Mouse (Mus musculus) stomach, embryonic 16.5 days (tissue): Measurements from ENCODE around the gene Gapvd1. TPM values are rescaled to one million over a fixed set of nuclear protein-coding genes. Genes with fewer than 3 reads are reported as not detected.
A peak's percentile ranks its signal among the peaks of the same experiment; 100 is the strongest.
"Not testable (repeated sequence)": the region's sequence is repeated elsewhere in the genome, so short reads cannot be mapped to it uniquely, and the experiment has no call there.

Experiments
- ATAC-seq: fragments of 200-750 bp; cut with Nextera tagmentation; 2 replicates; pipeline ENCODE4 v1.8.0; 2017; ENCODE audit warnings: moderate number of reproducible peaks, moderate TSS enrichment; ENCODE audit not compliant: insufficient read depth, low FRiP score
- H3K27ac ChIP-seq: fragments of 300-500 bp; sonication (generic); 2 replicates; pipeline ENCODE4 v1.5.1; 2014; ENCODE audit warnings: low read length
- H3K27me3 ChIP-seq: fragments of 300-500 bp; sonication (generic); 2 replicates; pipeline ENCODE4 v1.6.1; 2014; ENCODE audit warnings: low read length, control low read depth, mixed read lengths; ENCODE audit not compliant: control insufficient read depth, insufficient read depth
- H3K36me3 ChIP-seq: fragments of 300-500 bp; sonication (generic); 2 replicates; pipeline ENCODE4 v1.6.1; 2014; ENCODE audit warnings: low read length; ENCODE audit not compliant: control insufficient read depth, insufficient read depth
- H3K4me1 ChIP-seq: fragments of 300-500 bp; sonication (generic); 2 replicates; pipeline ENCODE4 v1.6.1; 2014; ENCODE audit warnings: low read length, control low read depth, mixed read lengths; ENCODE audit not compliant: control insufficient read depth, insufficient read depth
- H3K4me2 ChIP-seq: fragments of 300-500 bp; sonication (generic); 2 replicates; pipeline ENCODE4 v1.6.1; 2014; ENCODE audit warnings: low read depth, low read length, mixed read lengths
- H3K4me3 ChIP-seq: fragments of 300-500 bp; sonication (generic); replicated peaks from 2 replicates; pipeline ENCODE4 v1.5.1; 2014; ENCODE audit warnings: mild to moderate bottlenecking, low read length
- H3K9ac ChIP-seq: fragments of 300-500 bp; sonication (generic); 2 replicates; pipeline ENCODE4 v1.6.1; 2014; ENCODE audit warnings: low read length
- H3K9me3 ChIP-seq: fragments of 300-500 bp; sonication (generic); replicated peaks from 2 replicates; pipeline ENCODE4 v1.6.1; 2016; ENCODE audit warnings: low read length, control low read depth; ENCODE audit not compliant: control insufficient read depth
- WGBS: fragments of 180-500 bp; shearing (Covaris S2); extraction: QIAGEN DNeasy Blood & Tissue Kit; methylation state at CpG from one replicate; pipeline ENCODE4 v1.1.7; 2014; 5-methylcytosine and 5-hydroxymethylcytosine counted together
- polyA plus RNA-seq: library from polyadenylated mRNA; unstranded; fragments of >200 nt; fragmentation: Nextera tagmentation; extraction: Ambion mirVana; gene quantifications from 2 replicates; pipeline ENCODE4 v1.2.1, GENCODE M21; 2015

Gene Gapvd1
- polyA plus RNA-seq, 1 experiment from 2014 or later = 81.4 TPM

- H3K4me3 ChIP-seq = no peak overlapping the region
- H3K9me3 ChIP-seq = no peaks in the 10 kb centered on the region
- no peak overlapping the region for H3K9ac ChIP-seq
- no peak overlapping the region for H3K27ac ChIP-seq
- H3K4me1 ChIP-seq = peaks cover 8% of the 10 kb centered on the region
- H3K36me3 ChIP-seq = no peaks in the 10 kb centered on the region
- H3K4me2 ChIP-seq = no peak overlapping the region
- no peak for ATAC-seq
- H3K27me3 ChIP-seq = no peaks in the 10 kb centered on the region
- WGBS = 92% methylated on average over 7 of the region's 7 CpGs
These were observed 40.4 kb upstream of the Gapvd1 start for GRCm38 (mm10) chr2:34795426-34795825.

GRCm38 (mm10) chr2:34794511-34794910 is 39.5 kb upstream of the Gapvd1 start:
- H3K27me3 ChIP-seq = no peaks in the 10 kb centered on the region
- H3K9me3 ChIP-seq = no peaks in the 10 kb centered on the region
- 93% methylated on average over 2 of the region's 2 CpGs for WGBS
- H3K4me2 ChIP-seq = no peak overlapping the region
- H3K36me3 ChIP-seq = no peaks in the 10 kb centered on the region
- H3K4me3 ChIP-seq = no peak overlapping the region
- no peak overlapping the region for H3K27ac ChIP-seq
- peaks cover 6% of the 10 kb centered on the region for H3K4me1 ChIP-seq
- no peak for ATAC-seq
- H3K9ac ChIP-seq = no peak overlapping the region

- H3K36me3 ChIP-seq, H3K9ac ChIP-seq, ATAC-seq, H3K4me2 ChIP-seq, H3K9me3 ChIP-seq, H3K27ac ChIP-seq, H3K4me1 ChIP-seq, H3K4me3 ChIP-seq, H3K27me3 ChIP-seq: not testable (repeated sequence)
- 91% methylated on average over 2 of the region's 2 CpGs for WGBS
These were observed 37.5 kb upstream of the Gapvd1 start for GRCm38 (mm10) chr2:34792543-34792942.

GRCm38 (mm10) chr2:34790282-34790681 is 35.2 kb upstream of the Gapvd1 start:
- Histone ChIP-seq H3K4me1 (no peaks in the 10 kb centered on the region), H3K9me3 (no peaks in the 10 kb centered on the region), H3K27ac (no peak overlapping the region), H3K4me3 (no peak overlapping the region), H3K27me3 (no peaks in the 10 kb centered on the region), H3K4me2 (no peak overlapping the region), H3K36me3 (0 out of 2 replicates have a peak, but pooled peaks cover 3% of the 10 kb centered on the region), H3K9ac (no peak overlapping the region)
- WGBS = 87% methylated on average over 8 of the region's 8 CpGs
- no peak for ATAC-seq

- Histone ChIP-seq H3K9ac (no peak overlapping the region), H3K4me1 (no peaks in the 10 kb centered on the region), H3K27ac (no peak overlapping the region), H3K4me2 (no peak overlapping the region), H3K36me3 (peaks cover 22% of the 10 kb centered on the region), H3K9me3 (no peaks in the 10 kb centered on the region), H3K4me3 (no peak overlapping the region), H3K27me3 (no peaks in the 10 kb centered on the region)
- ATAC-seq = no peak
- WGBS = 81% methylated on average over 2 of the region's 2 CpGs
These were observed 29.1 kb upstream of the Gapvd1 start for GRCm38 (mm10) chr2:34784085-34784484.

- Histone ChIP-seq H3K4me2 (no peak overlapping the region), H3K27ac (peak overlapping the region; percentile 52; the same call in 1 of the 2 replicates), H3K9ac (no peak overlapping the region), H3K4me1 (no peaks in the 10 kb centered on the region), H3K9me3 (no peaks in the 10 kb centered on the region), H3K4me3 (no peak overlapping the region), H3K36me3 (peaks cover 22% of the 10 kb centered on the region), H3K27me3 (no peaks in the 10 kb centered on the region)
- WGBS = 75% methylated on average over 14 of the region's 14 CpGs
- ATAC-seq = peak; percentile 85
These were observed 28.3 kb upstream of the Gapvd1 start for GRCm38 (mm10) chr2:34783064-34784020.

GRCm38 (mm10) chr2:34777237-34777868 is 22.3 kb upstream of the Gapvd1 start:
- Histone ChIP-seq H3K4me1 (peaks cover 37% of the 10 kb centered on the region), H3K4me3 (0 out of 2 replicates have a peak overlapping the region, but pooled peaks have one; percentile 2), H3K27me3 (no peaks in the 10 kb centered on the region), H3K27ac (no peak overlapping the region), H3K36me3 (peaks cover 37% of the 10 kb centered on the region), H3K9me3 (no peaks in the 10 kb centered on the region), H3K9ac (no peak overlapping the region), H3K4me2 (no peak overlapping the region; the same call in 1 of the 2 replicates)
- no peak for ATAC-seq
- 39% methylated on average over 1 of the region's 1 CpGs for WGBS

- no peak for ATAC-seq
- peak overlapping the region; percentile 90 for H3K4me3 ChIP-seq
- H3K4me2 ChIP-seq = peak overlapping the region; percentile 81
- peaks cover 41% of the 10 kb centered on the region for H3K4me1 ChIP-seq
- H3K27ac ChIP-seq = no peak overlapping the region
- peak overlapping the region; percentile 46; the same call in 1 of the 2 replicates for H3K9ac ChIP-seq
- WGBS = 84% methylated on average over 6 of the region's 6 CpGs
- no peaks in the 10 kb centered on the region for H3K27me3 ChIP-seq
- H3K36me3 ChIP-seq = peaks cover 32% of the 10 kb centered on the region
- H3K9me3 ChIP-seq = no peaks in the 10 kb centered on the region
These were observed 19.5 kb upstream of the Gapvd1 start for GRCm38 (mm10) chr2:34774493-34774892.

GRCm38 (mm10) chr2:34773673-34774072 is 18.6 kb upstream of the Gapvd1 start:
- H3K4me3 ChIP-seq = peak overlapping the region; percentile 90
- no peaks in the 10 kb centered on the region for H3K9me3 ChIP-seq
- H3K4me2 ChIP-seq = peak overlapping the region; percentile 81
- 84% methylated on average over 4 of the region's 4 CpGs for WGBS
- no peak overlapping the region for H3K27ac ChIP-seq
- no peak for ATAC-seq
- peaks cover 30% of the 10 kb centered on the region for H3K36me3 ChIP-seq
- H3K9ac ChIP-seq = peak overlapping the region; percentile 97; the same call in 1 of the 2 replicates
- no peaks in the 10 kb centered on the region for H3K27me3 ChIP-seq
- peaks cover 41% of the 10 kb centered on the region for H3K4me1 ChIP-seq
